ENCODE assay signal across 8 mouse cellular contexts in the genomic region with DNA sequence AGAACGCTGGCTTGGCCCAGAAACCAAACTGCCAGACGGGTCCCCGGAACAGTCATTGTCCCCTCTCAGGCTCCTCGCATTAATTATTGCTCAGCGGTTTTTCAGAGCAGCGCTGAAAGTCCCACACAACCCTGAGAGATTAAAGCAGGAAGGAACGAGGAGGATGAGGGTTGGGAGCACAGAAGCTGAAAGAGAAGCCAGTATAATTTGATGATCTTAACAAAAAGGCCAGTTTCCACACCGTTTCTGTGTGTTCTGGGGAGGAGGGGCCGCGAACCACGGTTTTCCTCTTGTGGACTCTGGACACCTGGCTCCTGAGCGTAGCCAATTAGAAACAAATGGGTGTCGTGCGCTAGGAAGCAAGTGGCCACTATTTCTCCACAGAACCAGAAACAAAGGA.
DNase-seq lines count a peak whose midpoint lies in the region; ATAC-seq and TF ChIP-seq lines count a peak whose summit lies in the region.

No protein-coding gene starts in this region.

- WGBS in forebrain, postnatal 0 days, result 1% methylated on average over 14 of the region's 14 CpGs

- no peaks in the 10 kb centered on the region for H3K27me3 ChIP-seq in forebrain, postnatal 0 days (ENCODE audit: insufficient read depth, low read length)

- peaks cover 10% of the 10 kb centered on the region; the same call in 1 of the 2 replicates for H3K4me1 ChIP-seq in forebrain, postnatal 0 days (ENCODE audit: insufficient read depth)

- no peaks in the 10 kb centered on the region for H3K36me3 ChIP-seq in forebrain, postnatal 0 days (ENCODE audit: insufficient read depth)

- no peak for DNase-seq in left cerebral cortex, adult 2 months (ENCODE audit: extremely low spot score in 1 of 2, low spot score in 2 of 2)
- DNase-seq in left cerebral cortex, adult 11 months (ENCODE audit: low spot score), result no peak
- peak; percentile 45 for DNase-seq in forebrain, postnatal 0 days
- peak; percentile 41 for DNase-seq in thymus, postnatal 14 days
- DNase-seq in layer of hippocampus, adult 8-10 months (ENCODE audit: low spot score in 2 of 2), result no peak
- DNase-seq in gastrocnemius, postnatal 25 days, result no peak
- DNase-seq in adrenal gland, postnatal 4 days (ENCODE audit: low spot score in 2 of 2), result no peak

- peak; percentile 66 for ATAC-seq in forebrain, postnatal 0 days
- ATAC-seq in megakaryocyte progenitor cell, adult 5-6 weeks (replicated peaks; ENCODE audit: poor library complexity), result peak; percentile 17; the same call in 1 of the 2 replicates

- peak overlapping the region; percentile 59 for H3K4me2 ChIP-seq in forebrain, postnatal 0 days (ENCODE audit: low read depth)

- H3K9ac ChIP-seq in forebrain, postnatal 0 days, result peak overlapping the region; percentile 36

- no peak for TF ChIP-seq CTCF in left cerebral cortex, adult 2 months (IDR thresholded peaks at IDR 0.05)
- no peak for TF ChIP-seq CTCF in forebrain, postnatal 0 days (IDR thresholded peaks at IDR 0.05; ENCODE audit: low read depth)

- H3K9me3 ChIP-seq in forebrain, postnatal 0 days (ENCODE audit: low read length), result no peaks in the 10 kb centered on the region

- H3K27ac ChIP-seq in left cerebral cortex, adult 2 months, result no peak overlapping the region
- no peak overlapping the region for H3K27ac ChIP-seq in forebrain, postnatal 0 days (ENCODE audit: low read depth, low read length)

- intact Hi-C loops in left cerebral cortex, adult 2 months (cut with DNase I), result no loop called here

- peak overlapping the region; percentile 24; the same call in 1 of the 2 replicates for H3K4me3 ChIP-seq in left cerebral cortex, adult 2 months
- peak overlapping the region; percentile 32 for H3K4me3 ChIP-seq in forebrain, postnatal 0 days (ENCODE audit: low read depth, low read length)

Comparison
In these comparisons a context has a peak if more than half of its experiments do, and no peak if none do; other contexts are left out.
1. DNase-seq: peak in forebrain, postnatal 0 days (single experiment) and thymus, postnatal 14 days (single experiment); none in left cerebral cortex, adult 2 months (0 of 2), left cerebral cortex, adult 11 months (single experiment), layer of hippocampus, adult 8-10 months (0 of 2), gastrocnemius, postnatal 25 days (single experiment) and adrenal gland, postnatal 4 days (0 of 2).